Mouse (Mus musculus): Measurements from ENCODE around the gene Bsn.

- TF ChIP-seq CTCF (IDR thresholded peaks at IDR 0.05; ENCODE audit: extremely low read depth, insufficient read depth, low read length) (no peak), POLR2A (IDR thresholded peaks at IDR 0.05; ENCODE audit: extremely low read depth, insufficient read depth, low read length) (no peak)
Observed at GRCm38 (mm10) chr9:108069007-108069406, 121.2 kb downstream of the Bsn start.

Data from cortical plate, adult 2 months (tissue).